Mouse (Mus musculus) liver, embryonic 14.5 days (tissue): ENCODE results near the gene Sgms1.

Source experiments
- CTCF ChIP-seq: IDR thresholded peaks from 2 replicates; pipeline ENCODE4 v1.5.1; 2016; ENCODE audit warnings: antibody characterized with exemption, low read depth, control low read depth
- EP300 ChIP-seq: IDR thresholded peaks from 2 replicates; pipeline ENCODE4 v1.6.1; 2016; ENCODE audit warnings: antibody characterized with exemption, low read depth

DNA sequence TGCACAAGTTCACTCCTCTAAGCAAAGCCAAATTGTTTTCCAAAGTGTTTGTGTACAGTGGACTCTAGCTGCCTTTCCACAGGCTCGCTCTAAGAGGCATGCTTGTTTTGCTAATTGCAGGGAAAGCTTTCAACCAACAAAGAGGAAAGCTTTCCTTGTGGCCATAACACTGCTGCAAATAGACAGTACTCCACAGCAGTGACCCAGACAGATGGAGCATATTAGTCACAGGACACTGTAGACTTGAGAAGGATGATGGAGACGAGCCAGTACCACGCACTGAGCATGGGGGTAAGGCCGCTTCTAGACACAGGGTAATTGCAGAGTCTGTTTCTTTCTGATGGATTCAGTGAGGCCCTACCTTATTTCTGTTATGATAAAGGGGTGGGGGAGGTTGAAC, 33.3 kb downstream of the Sgms1 start:
- TF ChIP-seq EP300 (no peak), CTCF (no peak)
